Mouse (Mus musculus): ENCODE measurements around the gene Sgsm2.

Sgsm2 gene

GRCm38 (mm10) chr11:74842045-74842444, 54.8 kb downstream of the Sgsm2 start:
- DNase-seq (ENCODE audit: low read depth, low spot score) = no peak

DNA sequence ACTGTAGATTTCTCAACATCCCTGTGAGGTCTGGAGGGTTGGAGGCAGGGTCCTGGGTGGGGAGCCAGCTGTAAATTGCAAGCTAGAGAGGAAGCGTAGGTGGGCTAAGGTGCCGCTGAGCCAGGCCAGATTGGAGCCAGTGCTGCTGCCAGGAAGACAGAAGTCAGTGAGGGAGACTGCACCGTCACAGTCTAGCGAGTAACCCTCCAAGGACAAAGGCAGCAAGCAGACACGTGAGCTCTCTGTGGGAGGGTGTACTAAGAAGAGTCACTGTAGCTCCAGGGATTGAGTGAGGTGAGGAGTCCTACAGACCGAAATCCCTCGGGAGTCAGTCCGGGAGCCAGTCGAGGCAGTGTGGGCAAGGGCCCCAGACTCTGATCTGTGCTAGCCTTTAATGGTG, 55.5 kb downstream of the Sgsm2 start:
- DNase-seq (ENCODE audit: low read depth, low spot score) = no peak

DNA sequence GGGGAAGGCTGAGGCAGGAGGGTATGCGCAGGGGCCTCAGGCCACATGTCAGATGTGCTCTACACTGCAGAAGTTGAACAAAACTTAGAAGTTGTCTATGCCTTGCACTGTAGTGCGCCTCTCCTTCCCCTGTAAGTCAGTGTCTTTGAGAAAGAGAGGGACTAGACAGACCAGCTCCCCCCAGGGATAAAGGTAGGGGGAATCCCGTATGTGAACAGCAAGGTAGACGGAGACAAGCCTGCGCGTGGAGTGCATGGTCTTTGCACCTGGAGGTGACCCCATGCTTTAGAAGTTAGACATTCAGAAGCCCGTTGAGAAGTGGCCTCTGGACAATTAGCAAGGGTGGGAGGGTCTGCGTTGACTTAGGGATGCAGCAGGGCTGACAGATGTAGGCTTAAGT, 56.1 kb downstream of the Sgsm2 start:
- no peak for DNase-seq (ENCODE audit: low read depth, low spot score)

GRCm38 (mm10) chr11:74839860-74840715, 56.8 kb downstream of the Sgsm2 start:
- DNase-seq (ENCODE audit: low read depth, low spot score) = no peak

- no peak for DNase-seq (ENCODE audit: low read depth, low spot score)
Measured at GRCm38 (mm10) chr11:74838971-74839370, 57.9 kb downstream of the Sgsm2 start.

- no peak for DNase-seq (ENCODE audit: low read depth, low spot score)
Measured at GRCm38 (mm10) chr11:74838441-74838840, 58.4 kb downstream of the Sgsm2 start.

DNA sequence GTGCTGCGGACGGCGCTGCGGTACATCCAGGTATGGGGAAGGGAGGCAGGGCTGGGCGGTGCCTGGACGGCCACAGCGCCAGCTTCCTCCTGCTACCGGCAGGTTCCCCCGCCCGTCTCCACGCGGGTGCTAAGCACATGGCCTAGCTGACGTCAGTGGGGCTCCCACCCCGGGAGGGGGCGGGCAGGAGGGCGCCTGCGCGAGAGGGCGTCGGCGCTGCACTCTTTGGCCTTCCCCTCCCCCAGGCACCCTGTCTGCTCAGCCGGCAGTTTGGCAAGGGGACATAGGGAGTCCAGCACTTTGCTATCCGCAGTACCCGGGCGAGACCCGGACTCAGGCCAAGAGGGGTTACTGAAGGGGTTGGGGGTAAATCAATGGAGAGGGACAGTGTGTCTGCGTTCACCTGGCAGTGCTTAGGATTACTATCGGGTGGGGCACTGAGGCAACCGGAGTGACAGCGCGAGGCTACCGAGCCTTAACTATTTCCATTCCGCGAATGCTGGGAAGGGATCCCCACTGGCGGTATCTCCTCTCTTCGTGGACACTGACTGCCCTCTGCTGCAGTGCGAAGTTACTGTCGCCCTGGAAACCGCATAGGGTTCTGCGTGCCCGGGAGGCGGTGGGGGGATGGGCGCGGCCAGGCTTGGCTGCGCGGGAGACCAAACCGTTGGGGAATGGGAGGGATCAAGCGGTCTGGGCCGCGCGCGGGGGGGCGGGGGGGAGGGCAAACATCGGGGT, 59.0 kb downstream of the Sgsm2 start:
- no peak for DNase-seq (ENCODE audit: low read depth, low spot score)

- DNase-seq (ENCODE audit: low read depth, low spot score) = no peak
Measured at GRCm38 (mm10) chr11:74837056-74837693, 59.7 kb downstream of the Sgsm2 start.

DNA sequence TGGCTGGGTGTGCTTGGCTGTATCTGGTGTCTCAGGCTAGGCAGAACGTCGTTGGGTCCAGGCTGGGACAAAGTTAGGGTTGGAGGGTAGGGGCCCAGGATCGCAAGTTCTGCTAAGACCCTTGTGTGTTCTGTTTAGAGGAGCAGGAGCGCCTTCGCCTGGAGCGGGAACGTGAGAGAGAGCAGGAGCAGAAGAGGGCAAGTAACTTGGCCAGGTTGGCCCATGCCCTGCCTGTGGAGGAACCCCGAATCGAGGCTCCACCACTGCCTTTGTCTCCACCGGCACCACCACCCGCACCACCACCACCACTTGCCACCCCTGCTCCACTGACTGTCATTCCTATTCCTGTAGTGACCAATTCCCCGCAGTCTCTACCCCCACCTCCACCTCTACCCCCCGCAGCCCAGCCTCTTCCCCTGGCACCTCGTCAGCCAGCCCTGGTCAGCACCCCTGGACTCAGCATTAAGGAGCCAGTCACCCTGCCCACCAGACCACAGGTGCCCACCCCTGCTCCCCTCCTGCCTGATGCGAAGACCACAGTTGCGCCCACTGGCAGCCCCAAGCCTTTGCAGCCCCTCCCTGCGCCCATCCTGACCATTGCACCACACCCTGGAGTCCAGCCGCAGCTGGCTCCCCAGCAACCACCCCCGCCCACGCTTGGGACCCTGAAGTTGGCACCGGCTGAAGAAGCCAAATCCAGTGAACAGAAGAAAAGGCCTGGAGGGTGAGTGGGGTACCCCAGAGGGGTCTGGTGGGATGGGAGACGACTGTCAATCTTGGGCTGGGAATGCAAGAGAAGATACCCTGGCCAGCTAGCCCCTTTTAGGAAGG, 60.4 kb downstream of the Sgsm2 start:
- no peak for DNase-seq (ENCODE audit: low read depth, low spot score)

DNA sequence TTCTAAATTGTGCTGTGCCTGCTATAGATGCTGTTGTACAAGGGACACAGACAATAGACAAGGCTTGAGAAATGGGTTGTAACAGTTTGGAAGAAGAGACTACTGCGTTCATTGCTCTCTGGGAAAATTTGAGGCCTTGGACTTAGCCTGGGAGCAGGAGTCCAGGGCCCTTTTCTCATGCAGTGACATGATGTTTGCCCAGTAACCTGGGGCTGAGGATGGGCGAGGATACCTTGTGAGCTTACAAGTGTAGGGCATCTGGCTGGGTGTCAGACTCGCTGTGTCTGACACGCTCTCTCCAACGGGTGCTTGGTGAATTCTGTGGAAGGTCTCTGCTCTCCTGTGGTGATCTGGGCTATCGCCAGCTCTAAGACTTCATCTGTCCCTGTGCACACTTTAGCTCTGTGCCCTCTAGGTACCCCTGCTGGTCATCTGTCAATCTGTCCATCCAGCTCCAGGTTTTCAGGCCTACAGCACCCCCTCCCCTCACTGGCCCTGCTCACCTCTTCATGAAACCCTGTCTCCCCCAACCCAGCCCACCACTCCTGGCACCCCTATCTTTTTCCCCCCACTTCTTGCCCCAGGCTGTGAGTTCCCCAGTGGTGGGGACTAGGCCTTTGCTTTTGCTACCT, 61.2 kb downstream of the Sgsm2 start:
- no peak for DNase-seq (ENCODE audit: low read depth, low spot score)

DNA sequence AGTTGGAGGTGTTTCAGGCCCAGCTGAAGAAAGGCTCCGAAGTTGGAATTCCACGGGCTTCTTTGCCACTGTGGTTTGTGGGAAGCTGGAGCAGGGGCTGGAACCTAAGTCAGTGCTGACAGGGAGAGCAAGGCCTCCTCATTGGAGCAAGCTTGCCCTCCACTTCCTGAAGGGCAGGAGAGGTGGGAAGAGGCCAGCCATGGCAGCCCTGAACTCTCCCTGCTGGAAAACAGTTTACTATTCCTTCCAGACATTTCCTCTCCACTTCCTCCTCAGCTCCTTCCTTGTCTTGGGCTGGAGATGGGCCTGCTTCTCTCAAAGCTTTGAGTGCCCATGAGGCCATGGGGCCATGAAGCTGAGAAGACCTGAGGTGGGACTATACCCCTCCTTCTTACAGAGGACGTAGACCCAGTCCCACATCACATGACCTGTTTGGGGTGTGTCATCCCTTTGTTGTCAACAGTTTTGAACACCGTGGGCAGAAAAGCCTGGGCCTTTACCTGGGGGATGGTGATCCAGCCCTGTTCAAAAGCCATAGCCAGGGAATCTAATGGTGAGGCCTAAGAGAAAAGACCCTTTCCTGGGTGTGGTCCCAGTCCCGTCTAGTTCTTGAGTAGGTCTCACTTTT, 62.1 kb downstream of the Sgsm2 start:
- DNase-seq (ENCODE audit: low read depth, low spot score) = no peak

- no peak for DNase-seq (ENCODE audit: low read depth, low spot score)
Measured at GRCm38 (mm10) chr11:74834359-74834638, 62.6 kb downstream of the Sgsm2 start.

DNA sequence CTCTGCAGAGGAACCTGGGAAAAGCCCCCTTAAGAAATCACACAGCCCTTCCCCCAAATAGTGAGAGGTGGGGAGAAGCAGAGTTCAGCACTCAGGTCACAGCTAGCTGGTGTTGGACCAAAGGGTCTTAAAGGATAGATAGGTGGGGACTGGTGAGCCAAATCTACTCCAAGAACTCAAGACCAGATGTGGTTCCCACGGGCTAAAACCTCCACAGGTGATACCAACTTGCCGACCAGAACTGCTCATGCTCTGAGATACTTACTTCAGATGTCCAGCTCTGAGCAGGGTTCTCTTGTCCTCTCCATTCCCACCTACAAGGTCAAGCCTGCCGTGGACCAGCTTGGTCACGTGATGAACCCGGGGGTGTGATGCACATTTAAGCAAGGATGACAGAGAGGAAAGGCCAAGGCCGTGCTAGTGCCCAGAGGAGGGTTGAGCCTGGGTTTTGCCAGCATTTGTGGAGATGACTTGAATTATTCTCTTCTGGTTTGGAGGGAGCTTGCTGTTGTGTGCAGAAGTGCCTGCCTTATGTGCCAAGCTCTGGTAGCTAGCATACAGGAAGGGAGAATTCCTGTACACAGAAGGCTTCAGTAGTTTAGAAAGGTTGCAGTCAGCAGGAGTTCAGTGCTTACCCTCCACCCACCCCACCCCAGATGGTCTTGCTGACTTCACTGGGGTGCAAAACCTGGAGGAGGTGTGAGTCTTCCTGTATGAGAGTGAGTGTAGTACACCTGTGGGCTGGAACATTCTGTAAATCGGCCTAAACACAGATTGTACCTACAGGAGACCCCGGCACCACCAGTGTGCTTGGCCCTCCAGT, 63.1 kb downstream of the Sgsm2 start:
- DNase-seq (ENCODE audit: low read depth, low spot score) = no peak

- no peak for DNase-seq (ENCODE audit: low read depth, low spot score)
Measured at GRCm38 (mm10) chr11:74832503-74833143, 64.2 kb downstream of the Sgsm2 start.

DNA sequence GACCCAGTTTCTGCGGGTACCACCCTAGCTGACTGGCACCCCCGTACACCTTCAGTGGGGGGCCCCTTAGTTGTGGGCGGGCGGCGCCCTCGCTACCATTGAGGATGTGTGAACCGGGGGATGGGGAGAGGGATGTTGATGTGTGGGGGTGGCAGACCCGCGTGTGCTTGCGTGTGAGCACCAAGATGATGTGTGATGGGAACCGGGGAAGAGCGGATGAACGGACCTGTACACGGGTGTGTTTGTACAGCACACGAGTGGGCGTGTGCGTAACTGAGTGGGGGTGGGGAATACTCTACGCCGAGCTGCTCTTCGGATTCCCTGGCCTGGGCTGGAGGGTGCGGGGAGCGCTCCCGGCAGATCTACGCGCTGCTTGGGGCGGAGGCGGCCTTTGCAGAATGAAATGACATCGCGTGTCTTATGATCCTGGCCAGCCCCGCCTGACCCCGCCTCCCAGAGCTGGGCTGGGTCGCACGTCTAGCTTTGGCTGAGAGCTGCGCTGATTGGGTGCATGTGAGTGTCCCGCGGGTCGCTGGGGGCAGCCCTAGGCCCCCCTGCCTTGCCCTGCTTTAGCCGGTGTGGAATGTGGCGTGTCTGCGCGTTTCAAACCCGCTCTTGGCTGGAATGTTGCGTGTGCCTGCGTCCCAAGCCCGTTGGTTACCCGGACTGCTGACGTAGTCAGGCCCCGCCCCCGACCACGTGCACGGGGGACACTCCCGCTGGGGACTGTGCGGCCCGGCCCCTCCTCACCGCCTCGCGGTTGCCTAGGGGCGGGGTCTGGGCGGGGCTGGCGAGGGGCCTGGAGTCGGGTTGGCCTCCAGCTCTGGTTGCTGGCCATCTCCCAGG, 65.0 kb downstream of the Sgsm2 start:
- DNase-seq (ENCODE audit: low read depth, low spot score) = peak; percentile 91

- no peak for DNase-seq (ENCODE audit: low read depth, low spot score)
Measured at GRCm38 (mm10) chr11:74831191-74831605, 65.7 kb downstream of the Sgsm2 start.

DNA sequence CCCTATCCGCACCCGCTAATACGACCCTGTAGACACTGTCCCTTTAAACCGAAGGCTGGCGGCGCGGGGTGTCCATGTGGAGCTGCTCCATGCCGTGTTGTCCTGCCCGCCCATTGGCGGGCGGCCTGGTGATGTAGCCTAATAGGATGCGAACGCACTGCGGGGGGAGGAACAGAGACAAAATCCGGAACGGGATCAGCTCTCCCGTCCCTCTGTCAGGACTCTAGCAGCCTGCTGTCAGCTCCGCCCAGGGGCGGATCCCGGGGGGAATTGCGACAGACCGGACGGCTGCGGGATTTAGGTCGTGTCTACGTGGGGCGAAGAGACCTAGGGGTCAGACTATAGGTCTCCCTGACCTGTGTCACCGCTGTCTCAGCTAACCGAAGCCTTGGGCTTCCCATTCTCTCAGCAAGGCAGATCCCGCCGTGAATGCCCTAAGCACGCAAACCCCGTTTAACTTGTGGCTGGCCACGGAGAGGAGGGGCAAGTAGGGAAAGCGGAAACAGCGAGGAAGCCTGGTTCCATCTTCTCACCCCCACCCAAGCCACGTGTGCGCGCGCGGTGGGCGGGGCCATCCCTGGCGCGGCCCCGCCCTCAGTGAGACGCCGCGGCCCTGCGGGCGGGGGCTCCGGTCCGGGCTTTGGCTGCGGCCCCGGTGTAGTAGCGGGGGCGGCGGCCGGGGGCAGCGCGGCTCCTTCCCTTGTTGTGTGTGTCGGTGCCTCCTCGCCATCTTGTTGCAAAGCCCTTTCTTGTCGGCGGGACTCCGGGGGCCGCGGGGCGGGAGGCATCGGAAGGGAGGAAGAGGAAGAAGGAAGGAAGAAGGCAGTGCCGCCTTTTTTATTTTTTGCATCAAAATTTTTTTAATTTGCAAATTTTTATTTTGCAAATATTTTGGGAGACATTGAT, 66.4 kb downstream of the Sgsm2 start, which contains the start of gene Mnt:
TSS of gene Mnt (plus strand) at position 665 of the 906 bp plus-strand sequence.
- peak; percentile 98 for DNase-seq (ENCODE audit: low read depth, low spot score)

Data from brain, embryonic 18.5 days (tissue).